Mouse (Mus musculus) inflammation-experienced regulatory T-cells, adult 6 months (primary cell): Measurements from ENCODE around the gene Hspa12a. TPM values are rescaled to one million over a fixed set of nuclear protein-coding genes. Genes with fewer than 3 reads are reported as not detected.

Experiments
- ATAC-seq: one replicate; pipeline ENCODE4 v1.8.0; 2017
- polyA plus RNA-seq, 3 experiments: library from polyadenylated mRNA; unstranded; fragments of 100-300 nt; shearing (Covaris generic); gene quantifications; one replicate each; pipeline ENCODE4 v1.2.1; 2017

The Hspa12a gene
- polyA plus RNA-seq, 3 experiments from 2014 or later, result 0.57 to 0.92 TPM; not detected in 1

GRCm38 (mm10) chr19:58859357-58859756 is 84.1 kb downstream of the Hspa12a start:
- ATAC-seq, result no peak

- ATAC-seq, result no peak
Measured at GRCm38 (mm10) chr19:58856129-58856855, 87.2 kb downstream of the Hspa12a start.

- no peak for ATAC-seq
Measured at GRCm38 (mm10) chr19:58854899-58855298, 88.6 kb downstream of the Hspa12a start.

GRCm38 (mm10) chr19:58853036-58853735 is 90.3 kb downstream of the Hspa12a start:
- no peak for ATAC-seq

GRCm38 (mm10) chr19:58850719-58851466 is 92.6 kb downstream of the Hspa12a start:
- peak; percentile 64 for ATAC-seq

GRCm38 (mm10) chr19:58849333-58850131 is 93.9 kb downstream of the Hspa12a start:
- no peak for ATAC-seq

- ATAC-seq, result no peak
Measured at GRCm38 (mm10) chr19:58843606-58844005, 99.8 kb downstream of the Hspa12a start.

GRCm38 (mm10) chr19:58840721-58841271 is 102.7 kb downstream of the Hspa12a start:
- no peak for ATAC-seq

- no peak for ATAC-seq
Measured at GRCm38 (mm10) chr19:58839806-58840205, 103.6 kb downstream of the Hspa12a start.

GRCm38 (mm10) chr19:58839345-58839744 is 104.1 kb downstream of the Hspa12a start:
- no peak for ATAC-seq

- no peak for ATAC-seq
Measured at GRCm38 (mm10) chr19:58838706-58839105, 104.7 kb downstream of the Hspa12a start.

GRCm38 (mm10) chr19:58833639-58834180 is 109.7 kb downstream of the Hspa12a start:
- no peak for ATAC-seq

GRCm38 (mm10) chr19:58832988-58833387 is 110.5 kb downstream of the Hspa12a start:
- ATAC-seq, result no peak

- no peak for ATAC-seq
Measured at GRCm38 (mm10) chr19:58831280-58831922, 112.1 kb downstream of the Hspa12a start.

GRCm38 (mm10) chr19:58830182-58830581 is 113.3 kb downstream of the Hspa12a start:
- no peak for ATAC-seq

GRCm38 (mm10) chr19:58829575-58829974 is 113.9 kb downstream of the Hspa12a start:
- no peak for ATAC-seq

GRCm38 (mm10) chr19:58827656-58828055 is 115.8 kb downstream of the Hspa12a start:
- no peak for ATAC-seq

- no peak for ATAC-seq
Measured at GRCm38 (mm10) chr19:58824316-58824715, 119.1 kb downstream of the Hspa12a start.

- ATAC-seq, result no peak
Measured at GRCm38 (mm10) chr19:58823301-58823700, 120.2 kb downstream of the Hspa12a start.

- no peak for ATAC-seq
Measured at GRCm38 (mm10) chr19:58822454-58823200, 120.8 kb downstream of the Hspa12a start.
